Mouse (Mus musculus) G1E (cell line): ENCODE data around the gene Ambra1. TPM values are rescaled to one million over a fixed set of nuclear protein-coding genes. Genes with fewer than 3 reads are reported as not detected.

Experiments
- ATAC-seq: 2 replicates; pipeline ENCODE4 v1.8.0; 2016; ENCODE audit warnings: mild to moderate bottlenecking; ENCODE audit not compliant: insufficient number of reproducible peaks, poor library complexity, low FRiP score, severe bottlenecking; ENCODE audit errors: extremely low read depth
- DNase-seq: peaks from one replicate; pipeline ENCODE4 v3.0.0; 2012; ENCODE audit warnings: low spot score
- H3K27me3 ChIP-seq: 2 replicates; pipeline ENCODE4 v1.6.1; 2012; ENCODE audit warnings: mild to moderate bottlenecking, low read length, inconsistent platforms; ENCODE audit not compliant: insufficient read depth
- H3K36me3 ChIP-seq: replicated peaks from 2 replicates; pipeline ENCODE3; 2012; ENCODE audit warnings: mild to moderate bottlenecking, inconsistent platforms
- H3K4me1 ChIP-seq: 2 replicates; pipeline ENCODE4 v1.6.1; 2012; ENCODE audit warnings: low read depth, low read length, inconsistent platforms, mixed read lengths; ENCODE audit not compliant: insufficient read depth
- H3K4me3 ChIP-seq: 2 replicates; pipeline ENCODE4 v1.5.1; 2012; ENCODE audit warnings: low read depth, mild to moderate bottlenecking, inconsistent platforms, low read length, moderate library complexity, mixed read lengths
- H3K9me3 ChIP-seq: replicated peaks from 2 replicates; pipeline ENCODE4 v1.6.1; 2012; ENCODE audit warnings: inconsistent platforms
- CTCF ChIP-seq: IDR thresholded peaks from 2 replicates; pipeline ENCODE4 v1.5.1; 2012; ENCODE audit warnings: low read depth, low read length, inconsistent platforms, mixed read lengths
- GATA1 ChIP-seq: IDR thresholded peaks from 2 replicates; pipeline ENCODE4 v1.6.1; 2012; ENCODE audit warnings: borderline replicate concordance, low read length, inconsistent platforms, mixed read lengths
- GATA2 ChIP-seq: IDR thresholded peaks from 2 replicates; pipeline ENCODE4 v1.6.1; 2012; ENCODE audit warnings: low read depth, low read length, inconsistent platforms, borderline replicate concordance
- POLR2AphosphoS5 ChIP-seq: IDR thresholded peaks from 2 replicates; pipeline ENCODE4 v1.6.1; 2012; ENCODE audit warnings: low read depth, low read length, inconsistent platforms; ENCODE audit not compliant: insufficient replicate concordance
- TAL1 ChIP-seq: conservative IDR thresholded peaks from 2 replicates; pipeline ENCODE4 v1.6.1; 2012; ENCODE audit warnings: low read depth, low read length, inconsistent platforms, mixed read lengths
- polyA plus RNA-seq: library from polyadenylated mRNA; stranded (reverse); fragments of >175 nt; gene quantifications from 2 replicates; pipeline ENCODE4 v1.2.3, GENCODE M21; 2012
- total RNA-seq, 2 experiments: library from RNA; stranded (forward) in 1 of 2; stranded (reverse) in 1 of 2; fragments of 200-1000 nt in 1 of 2; fragments of >200 nt in 1 of 2; fragmentation: Nextera tagmentation in 1 of 2; gene quantifications; 2 replicates each; pipeline ENCODE4 v1.2.3; 2014 to 2017

Gene Ambra1
- total and polyA plus RNA-seq, 3 experiments = 14.3 to 64.0 (median 30.5) TPM

GRCm38 (mm10) chr2:91962864-91963401 lies 233.0 kb downstream of the Ambra1 start:
- no peak for ATAC-seq
- DNase-seq = no peak
- H3K4me1 ChIP-seq = peaks cover 70% of the 10 kb centered on the region

GRCm38 (mm10) chr2:91963443-91963932 lies 233.6 kb downstream of the Ambra1 start:
- H3K27me3 ChIP-seq = peaks cover 24% of the 10 kb centered on the region
- peak overlapping the region; percentile 86 for H3K4me3 ChIP-seq
- DNase-seq (peak; percentile 85), ATAC-seq (peak; percentile 59)
- H3K9me3 ChIP-seq = no peaks in the 10 kb centered on the region
- peaks cover 33% of the 10 kb centered on the region for H3K36me3 ChIP-seq
- H3K4me1 ChIP-seq = peaks cover 66% of the 10 kb centered on the region
- peak; percentile 67 for TF ChIP-seq CTCF
- no peak for TF ChIP-seq GATA2
- TF ChIP-seq TAL1 = no peak

More at GRCm38 (mm10) chr2:91962864-91963401, 233.0 kb downstream of the Ambra1 start:
- TF ChIP-seq TAL1 = no peak
- no peak for TF ChIP-seq GATA2
- Histone ChIP-seq H3K27me3 (peaks cover 19% of the 10 kb centered on the region), H3K4me3 (peak overlapping the region; percentile 86), H3K36me3 (peaks cover 37% of the 10 kb centered on the region), H3K9me3 (no peaks in the 10 kb centered on the region)

- no peak for TF ChIP-seq CTCF
- TF ChIP-seq POLR2AphosphoS5 = no peak
- no peak for TF ChIP-seq GATA1
- no peak for TF ChIP-seq TAL1
- no peak for TF ChIP-seq GATA2
- H3K27me3 ChIP-seq = peaks cover 35% of the 10 kb centered on the region
- H3K9me3 ChIP-seq = no peaks in the 10 kb centered on the region
- no peak overlapping the region for H3K4me3 ChIP-seq
- ATAC-seq (no peak), DNase-seq (no peak)
- peaks cover 54% of the 10 kb centered on the region for H3K4me1 ChIP-seq
- H3K36me3 ChIP-seq = peaks cover 21% of the 10 kb centered on the region
Measured at GRCm38 (mm10) chr2:91964610-91965204, 234.8 kb downstream of the Ambra1 start.

- DNase-seq = no peak
- ATAC-seq = no peak
Measured at GRCm38 (mm10) chr2:91965417-91965816, 235.5 kb downstream of the Ambra1 start.

GRCm38 (mm10) chr2:91966367-91966766 lies 236.4 kb downstream of the Ambra1 start:
- peaks cover 39% of the 10 kb centered on the region for H3K4me1 ChIP-seq

More at GRCm38 (mm10) chr2:91965417-91965816, 235.5 kb downstream of the Ambra1 start:
- Histone ChIP-seq H3K36me3 (peaks cover 14% of the 10 kb centered on the region), H3K27me3 (peaks cover 42% of the 10 kb centered on the region), H3K9me3 (no peaks in the 10 kb centered on the region), H3K4me1 (peaks cover 47% of the 10 kb centered on the region), H3K4me3 (peak overlapping the region; percentile 49; the same call in 1 of the 2 replicates)
- TF ChIP-seq POLR2AphosphoS5 (no peak), GATA1 (no peak), CTCF (no peak), GATA2 (no peak), TAL1 (no peak)

GRCm38 (mm10) chr2:91967962-91968361 lies 238.0 kb downstream of the Ambra1 start:
- Histone ChIP-seq H3K4me1 (peaks cover 28% of the 10 kb centered on the region), H3K27me3 (peaks cover 63% of the 10 kb centered on the region)
- TF ChIP-seq GATA2 (no peak), POLR2AphosphoS5 (no peak), TAL1 (no peak), GATA1 (no peak), CTCF (no peak)

More at GRCm38 (mm10) chr2:91966367-91966766, 236.4 kb downstream of the Ambra1 start:
- no peak overlapping the region for H3K4me3 ChIP-seq
- peaks cover 5% of the 10 kb centered on the region for H3K36me3 ChIP-seq
- no peak for DNase-seq
- ATAC-seq = no peak
- peaks cover 52% of the 10 kb centered on the region for H3K27me3 ChIP-seq
- TF ChIP-seq CTCF (no peak), GATA2 (no peak), POLR2AphosphoS5 (no peak), GATA1 (no peak)
- no peaks in the 10 kb centered on the region for H3K9me3 ChIP-seq

More at GRCm38 (mm10) chr2:91967962-91968361, 238.0 kb downstream of the Ambra1 start:
- Histone ChIP-seq H3K4me3 (no peak overlapping the region), H3K9me3 (no peaks in the 10 kb centered on the region), H3K36me3 (no peaks in the 10 kb centered on the region)
- DNase-seq (no peak), ATAC-seq (no peak)

Other genes starting within 250 kb of the Ambra1 start
- 120 and 153 TPM in 2 replicates for gene Ckap5, start 203.4 kb upstream of the Ambra1 start, total RNA-seq (2014; fragmentation: Nextera tagmentation)
- 81.2 and 97.6 TPM in 2 replicates for gene Ckap5, start 203.4 kb upstream of the Ambra1 start, total RNA-seq (2017)
- 3.0 and 3.8 TPM in 2 replicates for gene Ckap5, start 203.4 kb upstream of the Ambra1 start, polyA plus RNA-seq
- not detected in 2 replicates for gene F2, start 93.7 kb upstream of the Ambra1 start, total RNA-seq (2014; fragmentation: Nextera tagmentation)
- 0.06 and 0.11 TPM in 2 replicates for gene F2, start 93.7 kb upstream of the Ambra1 start, total RNA-seq (2017)
- gene F2, start 93.7 kb upstream of the Ambra1 start, polyA plus RNA-seq = 0.09 TPM in 2 replicates
- 9.5 and 9.9 TPM in 2 replicates for gene Zfp408, start 80.3 kb upstream of the Ambra1 start, total RNA-seq (2014; fragmentation: Nextera tagmentation)
- gene Zfp408, start 80.3 kb upstream of the Ambra1 start, total RNA-seq (2017) = 12.5 and 13.3 TPM in 2 replicates
- gene Zfp408, start 80.3 kb upstream of the Ambra1 start, polyA plus RNA-seq = 15.2 and 16.9 TPM in 2 replicates
- gene Arhgap1, start 80.3 kb upstream of the Ambra1 start, total RNA-seq (2014; fragmentation: Nextera tagmentation) = 53.1 and 61.5 TPM in 2 replicates
- gene Arhgap1, start 80.3 kb upstream of the Ambra1 start, total RNA-seq (2017) = 58.1 and 65.1 TPM in 2 replicates
- 27.8 and 37.8 TPM in 2 replicates for gene Arhgap1, start 80.3 kb upstream of the Ambra1 start, polyA plus RNA-seq
- 30.9 and 34.8 TPM in 2 replicates for gene Atg13, start 19.6 kb upstream of the Ambra1 start, total RNA-seq (2014; fragmentation: Nextera tagmentation)
- gene Atg13, start 19.6 kb upstream of the Ambra1 start, total RNA-seq (2017) = 5.9 and 8.5 TPM in 2 replicates
- 21.0 and 22.2 TPM in 2 replicates for gene Atg13, start 19.6 kb upstream of the Ambra1 start, polyA plus RNA-seq
- gene Harbi1, start 19.3 kb upstream of the Ambra1 start, total RNA-seq (2014; fragmentation: Nextera tagmentation) = 14.8 and 17.0 TPM in 2 replicates
- gene Harbi1, start 19.3 kb upstream of the Ambra1 start, total RNA-seq (2017) = 14.8 and 15.2 TPM in 2 replicates
- 1.2 and 2.9 TPM in 2 replicates for gene Harbi1, start 19.3 kb upstream of the Ambra1 start, polyA plus RNA-seq
- 0.60 TPM in 1 of 2 replicates, not detected in the other for gene Chrm4, start 197.1 kb downstream of the Ambra1 start, total RNA-seq (2014; fragmentation: Nextera tagmentation)
- gene Chrm4, start 197.1 kb downstream of the Ambra1 start, total RNA-seq (2017) = 0.11 and 0.23 TPM in 2 replicates
- gene Chrm4, start 197.1 kb downstream of the Ambra1 start, polyA plus RNA-seq = 0.04 TPM in 1 of 2 replicates, not detected in the other
- 4.5 and 4.9 TPM in 2 replicates for gene Mdk, start 202.2 kb downstream of the Ambra1 start, total RNA-seq (2014; fragmentation: Nextera tagmentation)
- gene Mdk, start 202.2 kb downstream of the Ambra1 start, total RNA-seq (2017) = 0.76 and 0.81 TPM in 2 replicates
- 5.5 and 5.8 TPM in 2 replicates for gene Mdk, start 202.2 kb downstream of the Ambra1 start, polyA plus RNA-seq
- gene Gm9821, start 215.6 kb downstream of the Ambra1 start, total RNA-seq (2014; fragmentation: Nextera tagmentation) = not detected in 2 replicates
- gene Gm9821, start 215.6 kb downstream of the Ambra1 start, total RNA-seq (2017) = 1.6 and 1.8 TPM in 2 replicates
- 0.07 and 0.10 TPM in 2 replicates for gene Gm9821, start 215.6 kb downstream of the Ambra1 start, polyA plus RNA-seq
- gene Dgkz, start 245.7 kb downstream of the Ambra1 start, total RNA-seq (2014; fragmentation: Nextera tagmentation) = 290 and 308 TPM in 2 replicates
- gene Dgkz, start 245.7 kb downstream of the Ambra1 start, total RNA-seq (2017) = 115 and 146 TPM in 2 replicates
- 403 and 416 TPM in 2 replicates for gene Dgkz, start 245.7 kb downstream of the Ambra1 start, polyA plus RNA-seq